Mouse (Mus musculus): ENCODE data around the gene Gm27027.

GRCm38 (mm10) chr2:93926141-93926540 is 70.0 kb downstream of the Gm27027 start:
- no peak for TF ChIP-seq CTCF (IDR thresholded peaks at IDR 0.05; ENCODE audit: low read depth)
- no peak for TF ChIP-seq EP300 (optimal IDR thresholded peaks at IDR 0.05)

All from stomach, postnatal 0 days (tissue).